Mouse (Mus musculus) brain, adult 2 months (tissue): ENCODE measurements around the gene Urm1.

ENCODE experiments used
- DNase-seq: peaks from one replicate; pipeline ENCODE4 v3.0.0; 2011; ENCODE audit warnings: low read depth, low spot score

Urm1 gene

GRCm38 (mm10) chr2:29827709-29828024 is 7.8 kb downstream of the Urm1 start:
- DNase-seq = no peak

- DNase-seq = peak; percentile 96
These were observed 11.2 kb downstream of the Urm1 start for GRCm38 (mm10) chr2:29831106-29831505.

GRCm38 (mm10) chr2:29833796-29834195 is 13.9 kb downstream of the Urm1 start:
- DNase-seq = no peak

- peak; percentile 73 for DNase-seq
These were observed 15.6 kb downstream of the Urm1 start for GRCm38 (mm10) chr2:29835391-29835899.

- peak; percentile 63 for DNase-seq
These were observed 19.6 kb downstream of the Urm1 start for GRCm38 (mm10) chr2:29839460-29839859.

GRCm38 (mm10) chr2:29843231-29844105 is 23.6 kb downstream of the Urm1 start:
- peak; percentile 82 for DNase-seq

- DNase-seq = peak; percentile 63
These were observed 24.2 kb downstream of the Urm1 start for GRCm38 (mm10) chr2:29844115-29844514.

- DNase-seq = no peak
These were observed 24.8 kb downstream of the Urm1 start for GRCm38 (mm10) chr2:29844661-29845060.

- DNase-seq = no peak
These were observed 25.8 kb downstream of the Urm1 start for GRCm38 (mm10) chr2:29845636-29846035.

- DNase-seq = peak; percentile 88
These were observed 26.4 kb downstream of the Urm1 start for GRCm38 (mm10) chr2:29846061-29846853.

- no peak for DNase-seq
These were observed 27.0 kb downstream of the Urm1 start for GRCm38 (mm10) chr2:29846911-29847310.

- peak; percentile 71 for DNase-seq
These were observed 29.2 kb downstream of the Urm1 start for GRCm38 (mm10) chr2:29849041-29849440.

GRCm38 (mm10) chr2:29849841-29850480 is 30.1 kb downstream of the Urm1 start:
- no peak for DNase-seq

GRCm38 (mm10) chr2:29852957-29853485 is 33.1 kb downstream of the Urm1 start:
- no peak for DNase-seq

GRCm38 (mm10) chr2:29853736-29854135 is 33.9 kb downstream of the Urm1 start:
- peak; percentile 57 for DNase-seq

- DNase-seq = no peak
These were observed 35.8 kb downstream of the Urm1 start for GRCm38 (mm10) chr2:29855585-29856210.

- DNase-seq = peak; percentile 92
These were observed 36.8 kb downstream of the Urm1 start for GRCm38 (mm10) chr2:29856451-29857260.

GRCm38 (mm10) chr2:29857341-29857740 is 37.5 kb downstream of the Urm1 start:
- no peak for DNase-seq

GRCm38 (mm10) chr2:29857967-29858366 is 38.1 kb downstream of the Urm1 start:
- no peak for DNase-seq

- DNase-seq = peak; percentile 67
These were observed 39.0 kb downstream of the Urm1 start for GRCm38 (mm10) chr2:29858748-29859473.
